Mouse (Mus musculus): ENCODE measurements around the gene Tlk2.

- TF ChIP-seq POLR2A (IDR thresholded peaks at IDR 0.05; ENCODE audit: low read depth, low read length) (no peak), CTCF (IDR thresholded peaks at IDR 0.05; ENCODE audit: extremely low read depth, insufficient read length, insufficient replicate concordance, low read depth, low read length) (no peak)
Measured at GRCm38 (mm10) chr11:105312972-105313632, 134.5 kb downstream of the Tlk2 start.
